Mouse (Mus musculus) bone marrow macrophage, adult 2 months (primary cell): ENCODE data around the gene Ndufb10. TPM values are rescaled to one million over a fixed set of nuclear protein-coding genes. Genes with fewer than 3 reads are reported as not detected.

Source experiments
- H3K27ac ChIP-seq: 2 replicates; pipeline ENCODE4 v1.5.1; 2012; ENCODE audit warnings: low read depth, low read length; ENCODE audit not compliant: insufficient read depth
- H3K4me1 ChIP-seq: 2 replicates; pipeline ENCODE4 v1.6.1; 2012; ENCODE audit warnings: low read length; ENCODE audit not compliant: control insufficient read depth, insufficient read depth
- H3K4me3 ChIP-seq: 2 replicates; pipeline ENCODE4 v1.5.1; 2012; ENCODE audit warnings: mild to moderate bottlenecking, low read length, moderate library complexity; ENCODE audit not compliant: insufficient read depth
- CTCF ChIP-seq: IDR thresholded peaks from 2 replicates; pipeline ENCODE4 v1.5.1; 2012; ENCODE audit warnings: low read depth, mild to moderate bottlenecking, low read length, moderate library complexity
- POLR2A ChIP-seq: IDR thresholded peaks from 2 replicates; pipeline ENCODE4 v1.6.1; 2012; ENCODE audit warnings: mild to moderate bottlenecking, low read depth, low read length, borderline replicate concordance
- polyA plus RNA-seq: library from polyadenylated mRNA; stranded (reverse); fragments of >200 nt; gene quantifications from 2 replicates; pipeline ENCODE4 v1.2.4, GENCODE M21; 2012; ENCODE audit not compliant: missing spikeins, insufficient read depth, insufficient read length

Gene Ndufb10
- polyA plus RNA-seq, 1 experiment = 164 TPM

DNA sequence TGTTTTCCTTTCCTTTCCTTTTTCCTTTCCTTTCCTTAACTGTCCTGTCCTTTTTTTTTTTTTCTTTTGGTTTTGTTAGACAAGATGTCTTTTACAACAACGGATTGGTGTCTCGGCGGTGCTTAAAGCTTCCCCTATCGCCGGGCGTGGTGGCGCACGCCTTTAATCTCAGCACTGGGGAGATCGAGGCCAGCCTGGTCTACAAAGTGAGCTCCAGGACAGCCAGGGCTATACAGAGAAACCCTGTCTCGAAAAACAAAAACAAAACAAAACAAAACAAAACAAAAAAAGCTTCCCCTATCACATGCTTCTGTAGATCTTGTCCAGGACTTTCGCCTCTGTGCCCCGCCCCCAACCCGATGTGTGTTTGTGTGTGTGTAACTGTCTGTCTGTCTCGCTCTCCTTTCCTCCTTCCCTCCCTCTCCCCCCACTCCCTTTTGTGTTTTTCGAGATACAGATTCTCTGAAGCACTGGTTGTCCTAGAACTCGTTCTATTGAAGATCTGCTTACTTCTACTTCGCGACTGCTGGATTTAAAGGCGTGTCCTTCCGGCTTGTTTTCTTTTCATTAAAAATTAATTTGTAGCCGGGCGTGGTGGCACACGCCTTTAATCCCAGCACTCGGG lies 16.4 kb downstream of the Ndufb10 start:
- TF ChIP-seq CTCF (no peak), POLR2A (no peak)
- peak overlapping the region; percentile 81 for H3K4me3 ChIP-seq
- peaks cover 5% of the 10 kb centered on the region; the same call in 1 of the 2 replicates for H3K4me1 ChIP-seq
- peak overlapping the region; percentile 84 for H3K27ac ChIP-seq

DNA sequence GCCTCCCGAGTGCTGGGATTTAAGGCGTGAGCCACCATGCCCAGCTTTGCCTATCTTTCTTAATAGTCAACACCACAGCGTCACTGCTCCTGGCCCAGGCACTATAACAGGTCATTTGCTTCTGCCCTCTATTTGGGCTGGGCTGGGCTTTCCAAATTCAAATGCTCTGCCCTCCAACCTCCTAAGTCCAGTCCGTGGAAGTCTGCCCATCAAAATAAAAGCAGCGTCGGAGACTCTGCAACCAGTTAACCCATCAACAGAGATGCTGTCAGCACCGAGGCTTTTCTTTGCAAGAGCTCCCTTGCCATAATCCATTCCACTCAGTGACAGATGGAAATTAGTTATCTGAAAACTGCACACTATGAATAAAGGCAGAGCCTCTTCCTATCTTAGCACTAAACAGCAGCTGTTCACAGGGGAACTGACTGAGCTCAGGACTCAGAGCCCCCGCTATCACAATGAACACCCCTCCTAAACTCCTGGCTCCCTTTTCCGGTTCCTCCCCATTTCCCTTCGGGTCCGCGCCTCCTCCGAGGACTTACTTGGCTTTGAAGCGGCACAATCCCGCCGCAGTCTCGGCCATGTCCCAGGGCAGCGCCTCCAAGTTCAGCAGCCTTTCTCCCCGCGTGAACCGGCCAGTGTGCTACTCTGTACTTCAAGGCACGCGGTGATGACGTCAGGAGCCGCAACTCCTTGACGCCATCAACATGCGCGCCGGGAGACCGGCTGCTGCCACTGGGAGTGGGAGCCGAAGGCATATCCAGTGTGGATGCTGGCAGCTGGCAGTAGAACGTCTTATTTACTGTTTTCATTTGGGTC lies 17.1 kb downstream of the Ndufb10 start, which contains the start of gene Tbl3:
Tbl3 (minus strand) TSS at position 679 of the 819 bp plus-strand sequence.
- TF ChIP-seq CTCF (no peak), POLR2A (no peak)
- peaks cover 5% of the 10 kb centered on the region; the same call in 1 of the 2 replicates for H3K4me1 ChIP-seq
- peak within 1 kb of the TSS; percentile 84 for H3K27ac ChIP-seq

GRCm38 (mm10) chr17:24705821-24706220 lies 18.5 kb downstream of the Ndufb10 start:
- no peak for TF ChIP-seq POLR2A
- no peak for TF ChIP-seq CTCF
- H3K27ac ChIP-seq = no peak overlapping the region
- peaks cover 5% of the 10 kb centered on the region; the same call in 1 of the 2 replicates for H3K4me1 ChIP-seq
- no peak overlapping the region for H3K4me3 ChIP-seq

More for the DNA sequence above, 17.1 kb downstream of the Ndufb10 start, which contains the start of gene Tbl3:
- H3K4me3 ChIP-seq = peak within 1 kb of the TSS; percentile 81

- Histone ChIP-seq H3K27ac (no peak overlapping the region), H3K4me1 (peaks cover 7% of the 10 kb centered on the region; the same call in 1 of the 2 replicates), H3K4me3 (no peak overlapping the region)
- no peak for TF ChIP-seq POLR2A
- TF ChIP-seq CTCF = no peak
Measured at GRCm38 (mm10) chr17:24701251-24701650, 23.0 kb downstream of the Ndufb10 start.

DNA sequence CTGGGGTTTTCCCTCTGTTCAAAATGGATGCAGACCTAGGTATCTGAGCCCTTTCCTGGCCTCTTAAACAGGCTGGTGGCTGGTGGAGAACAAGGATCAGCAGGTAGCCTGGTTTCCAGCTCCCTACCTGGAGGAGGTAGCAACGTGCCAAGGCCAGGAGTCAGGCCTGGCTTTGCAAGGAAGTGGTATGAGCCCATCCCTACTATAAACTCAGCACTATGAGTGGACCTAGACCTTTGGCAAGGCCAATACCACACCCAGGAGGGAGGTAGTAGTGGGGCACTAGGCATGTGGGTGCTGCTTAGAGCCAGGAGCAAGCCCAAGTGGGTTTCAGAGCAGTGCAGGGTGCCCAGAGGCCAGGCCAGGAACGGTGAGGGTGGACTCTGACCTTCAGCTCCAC lies 24.8 kb downstream of the Ndufb10 start:
- Histone ChIP-seq H3K4me3 (no peak overlapping the region), H3K27ac (no peak overlapping the region), H3K4me1 (peaks cover 8% of the 10 kb centered on the region)
- TF ChIP-seq CTCF = no peak
- no peak for TF ChIP-seq POLR2A

DNA sequence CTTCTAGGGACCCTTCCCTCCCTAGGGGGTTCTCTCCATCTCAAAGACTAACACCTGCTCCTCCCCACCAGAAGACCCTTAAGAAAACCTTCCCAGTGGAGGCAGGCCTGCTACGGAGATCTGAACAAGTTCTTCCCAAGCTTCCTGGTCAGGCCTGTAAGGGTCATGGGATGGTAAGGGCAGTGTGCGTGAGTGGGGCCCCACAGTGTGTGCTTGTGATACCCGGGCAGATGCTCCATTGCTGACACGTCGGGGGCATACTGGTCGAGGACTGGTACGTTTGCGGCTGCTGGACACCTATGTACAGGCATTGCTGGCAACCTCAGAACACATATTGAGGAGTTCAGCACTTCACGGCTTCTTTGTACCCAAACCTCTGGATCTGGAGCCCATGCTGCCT lies 25.6 kb downstream of the Ndufb10 start:
- Histone ChIP-seq H3K4me1 (peaks cover 12% of the 10 kb centered on the region), H3K27ac (no peak overlapping the region), H3K4me3 (no peak overlapping the region)
- TF ChIP-seq POLR2A (no peak), CTCF (no peak)

DNA sequence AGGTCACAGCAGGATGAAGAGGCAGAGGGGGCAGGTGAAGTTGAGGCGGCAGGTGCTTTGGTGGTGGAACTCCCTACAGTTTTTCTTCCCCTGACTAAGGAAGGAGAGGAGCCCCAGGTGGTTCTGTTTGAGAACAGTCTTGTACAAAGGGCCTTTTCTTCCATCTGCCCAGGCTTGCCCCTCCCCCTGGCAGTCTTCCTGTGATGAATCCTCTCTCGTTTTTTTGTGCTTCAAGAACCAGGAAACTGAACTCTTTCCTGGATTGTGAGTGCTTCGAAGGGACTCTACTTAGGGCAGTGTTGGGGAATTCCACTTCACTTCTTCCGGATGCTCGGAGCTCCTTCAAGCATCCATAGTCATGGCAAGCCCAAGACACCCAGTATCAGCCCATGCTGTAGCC lies 26.3 kb downstream of the Ndufb10 start:
- H3K4me1 ChIP-seq = peaks cover 17% of the 10 kb centered on the region
- no peak overlapping the region for H3K4me3 ChIP-seq
- H3K27ac ChIP-seq = no peak overlapping the region
- TF ChIP-seq POLR2A (no peak), CTCF (no peak)

DNA sequence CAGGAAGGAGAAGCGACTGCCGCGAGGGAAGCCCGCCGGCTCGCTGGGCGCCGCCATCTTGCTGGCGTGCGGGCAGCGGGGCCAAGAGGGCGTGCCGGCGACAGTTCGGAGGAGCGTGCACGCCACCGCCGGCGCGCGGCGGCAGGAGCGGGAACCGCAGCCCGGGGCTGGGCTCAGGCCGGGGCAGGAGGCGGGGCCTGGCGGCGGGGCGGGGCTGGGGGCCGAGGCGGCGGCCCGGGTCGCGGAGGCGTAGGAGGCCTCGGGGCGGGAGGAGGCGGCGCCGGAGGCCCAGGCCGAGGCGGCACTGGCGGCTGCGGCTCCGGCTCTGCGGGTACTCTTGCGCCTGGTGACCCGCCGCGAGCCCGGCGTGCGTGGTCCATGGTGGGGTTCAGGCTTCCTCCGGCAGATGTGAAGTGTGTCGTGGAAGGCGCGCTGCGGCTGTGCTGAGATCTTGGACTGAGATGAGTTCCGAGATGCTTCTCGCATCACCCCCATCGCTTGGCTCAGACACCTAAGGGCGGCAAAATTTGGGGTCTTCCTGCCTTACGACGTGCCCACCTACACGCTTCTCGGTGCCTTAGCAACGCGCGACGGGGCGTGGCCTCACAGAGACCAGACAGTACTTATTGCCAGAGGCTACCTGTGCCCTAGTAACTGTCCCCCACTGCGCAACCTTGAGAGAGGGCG lies 28.1 kb downstream of the Ndufb10 start, which contains the start of the genes Gfer and Noxo1:
Gfer (minus strand) TSS at position 146 of the 687 bp plus-strand sequence.
Noxo1 (plus strand) TSS at position 224 of the 687 bp plus-strand sequence.
- Histone ChIP-seq H3K27ac (peak within 1 kb of the TSS; percentile 52), H3K4me1 (peaks cover 33% of the 10 kb centered on the region), H3K4me3 (peak within 1 kb of the TSS; percentile 98)
- TF ChIP-seq CTCF (no peak), POLR2A (no peak)

DNA sequence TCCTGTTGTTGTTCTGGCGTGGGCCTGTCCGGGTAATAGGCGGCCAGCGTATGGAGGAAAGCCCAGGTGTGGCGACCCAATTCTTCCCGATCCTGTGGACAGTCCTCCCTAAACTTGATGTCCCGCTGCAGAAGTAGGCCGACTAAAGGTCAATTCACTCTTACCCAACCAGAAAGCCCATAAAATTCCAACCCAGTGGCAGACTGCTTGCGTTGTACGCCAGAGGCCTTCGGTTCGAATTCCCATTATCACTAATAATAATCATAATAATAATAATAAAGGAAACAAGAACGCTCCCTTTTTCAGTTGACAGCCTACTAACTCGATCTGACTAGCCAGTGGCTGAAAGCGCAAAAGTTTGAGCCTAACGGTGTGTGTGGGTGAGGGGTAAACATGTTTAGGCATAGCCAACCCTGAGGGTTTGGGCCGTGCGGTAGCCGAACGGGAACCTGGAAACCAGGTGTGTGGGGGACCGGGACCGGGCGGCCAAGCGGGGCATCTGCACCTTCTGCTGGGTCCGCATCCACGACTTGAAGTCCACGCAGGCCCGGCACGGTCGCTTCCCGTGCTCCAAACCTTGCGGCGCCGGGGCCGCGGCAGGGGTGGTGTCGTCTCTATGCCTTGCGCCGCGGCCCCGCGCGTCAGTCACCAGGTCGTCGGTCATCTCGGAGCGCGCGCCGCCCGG lies 28.8 kb downstream of the Ndufb10 start:
- Histone ChIP-seq H3K4me3 (peak overlapping the region; percentile 98), H3K4me1 (peaks cover 36% of the 10 kb centered on the region), H3K27ac (peak overlapping the region; percentile 52)
- no peak for TF ChIP-seq CTCF
- no peak for TF ChIP-seq POLR2A
